Mouse (Mus musculus) left cerebral cortex, adult 2 months (tissue): ENCODE measurements around the gene Nek2. TPM values are rescaled to one million over a fixed set of nuclear protein-coding genes. Genes with fewer than 3 reads are reported as not detected.

Source experiments
- DNase-seq, 2 experiments: peaks; one replicate each; pipeline ENCODE4 v3.0.0; 2021 to 2022; ENCODE audit warnings: low spot score in 2 of 2, mixed read lengths in 1 of 2; ENCODE audit errors: extremely low spot score in 1 of 2
- H3K27ac ChIP-seq: fragments of 200-600 bp; 2 replicates; pipeline ENCODE4 v1.8.1; 2022
- H3K4me3 ChIP-seq: fragments of 200-600 bp; 2 replicates; pipeline ENCODE4 v1.8.1; 2022
- CTCF ChIP-seq: fragments of 200-600 bp; IDR thresholded peaks from 2 replicates; pipeline ENCODE4 v1.8.1; 2022; ENCODE audit warnings: antibody characterized with exemption, mild to moderate bottlenecking, moderate library complexity
- intact Hi-C: fragments of 180-260 bp; cut with DNase I; formaldehyde crosslinking; loops from one replicate; pipeline ENCODE4 v1.15.1; 2025
- total RNA-seq, 2 experiments: library from RNA; stranded (reverse); gene quantifications; 2 replicates each; pipeline ENCODE4 v1.2.3; 2021

Nek2 gene
- total RNA-seq, 2 experiments from 2014 or later: 1.2 to 1.3 TPM

DNA sequence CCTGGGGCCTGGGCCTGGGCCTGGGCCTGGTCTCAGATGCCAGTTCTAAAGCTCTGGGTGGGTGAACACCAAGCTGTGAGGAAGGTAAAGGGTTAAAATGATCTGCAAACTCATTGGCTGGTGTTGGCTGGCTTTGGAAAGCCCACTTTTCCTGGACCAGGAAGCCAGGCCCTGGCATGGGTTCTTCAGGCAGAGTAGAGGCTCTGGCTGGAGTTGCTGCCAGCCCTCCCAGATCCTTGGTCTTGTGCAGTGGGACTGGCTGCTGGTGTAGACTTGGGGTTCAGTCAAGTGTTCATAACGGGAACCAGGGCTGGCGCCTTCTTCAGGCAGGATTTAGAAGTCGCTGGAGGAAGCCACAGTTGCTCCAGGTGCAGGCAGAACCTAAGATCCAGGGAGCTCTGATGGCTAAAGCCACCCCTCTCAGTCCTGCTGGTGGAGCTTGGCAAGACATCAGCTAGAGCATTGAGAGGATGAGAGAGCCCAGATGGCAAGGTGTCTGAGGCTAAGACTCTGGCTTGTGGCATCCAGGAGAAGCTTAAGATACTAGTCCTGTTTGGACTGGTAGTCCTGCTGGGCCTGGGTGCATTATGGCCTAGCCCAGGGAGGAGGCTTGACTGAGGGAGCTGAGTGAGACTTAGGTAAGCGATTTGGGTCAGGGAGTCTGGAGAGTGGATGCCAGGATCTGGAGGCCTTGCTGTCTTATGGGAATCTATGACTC is 42.7 kb downstream of the Nek2 start:
- no peak for TF ChIP-seq CTCF
- intact Hi-C loops: no loop called here
- no peak for DNase-seq
- H3K4me3 ChIP-seq: no peak overlapping the region
- no peak overlapping the region for H3K27ac ChIP-seq

DNA sequence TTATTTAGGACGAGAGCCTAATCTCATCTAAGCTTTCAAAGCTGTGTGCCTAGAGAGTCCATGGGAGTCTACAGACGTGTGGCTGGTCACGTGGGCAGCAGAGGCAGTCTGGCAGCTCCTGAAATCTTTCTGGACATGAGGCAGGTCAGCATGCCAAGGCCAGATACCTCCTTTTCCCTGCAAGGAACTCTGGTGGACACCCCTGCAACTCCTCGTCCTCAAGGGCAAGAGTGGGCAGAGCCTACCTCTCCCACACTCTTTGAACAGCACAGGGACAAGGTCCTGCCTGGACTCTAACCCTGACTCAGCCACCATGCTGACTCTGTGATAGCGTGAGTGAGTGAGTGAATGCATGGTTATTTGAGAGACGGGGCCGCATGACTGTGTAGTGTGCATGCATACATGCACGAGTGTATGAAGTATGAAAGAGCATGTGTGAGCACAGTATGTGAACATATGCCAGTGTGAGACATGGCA is 43.3 kb downstream of the Nek2 start:
- no peak for TF ChIP-seq CTCF
- no peak overlapping the region for H3K27ac ChIP-seq
- H3K4me3 ChIP-seq: no peak overlapping the region
- no peak for DNase-seq
- intact Hi-C loops: no loop called here

DNA sequence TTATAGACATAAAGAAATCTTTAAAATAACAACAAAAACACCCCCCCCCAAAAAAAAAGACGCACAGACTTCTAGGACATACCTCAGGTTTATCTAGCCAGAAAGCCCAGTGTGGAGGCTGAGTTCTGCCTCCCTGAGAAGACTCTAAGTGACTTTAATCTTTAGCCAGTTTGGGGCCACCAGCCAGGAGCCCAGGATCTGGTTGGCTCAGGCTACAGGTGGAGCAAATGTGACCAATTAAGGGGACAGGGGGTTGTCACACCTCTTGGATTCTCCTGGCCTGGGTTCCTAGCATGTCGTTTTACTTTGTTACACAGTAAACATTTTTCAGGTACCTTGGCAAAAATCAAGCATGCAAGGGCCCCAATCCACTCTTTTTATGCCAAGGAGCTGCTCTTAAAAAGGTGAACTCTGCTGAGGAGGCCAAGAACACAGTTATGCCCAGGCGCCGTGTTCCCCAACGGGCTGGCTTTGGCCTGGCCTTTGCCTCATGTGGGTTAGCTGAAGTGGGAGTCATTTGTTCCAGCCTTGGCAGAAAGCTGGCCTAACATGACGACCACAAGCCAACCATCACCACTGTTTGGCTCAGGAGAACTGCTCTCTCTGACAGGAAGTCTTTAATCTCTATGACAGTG is 50.9 kb downstream of the Nek2 start:
- no peak overlapping the region for H3K4me3 ChIP-seq
- no peak for TF ChIP-seq CTCF
- no peak overlapping the region for H3K27ac ChIP-seq
- DNase-seq: no peak
- intact Hi-C loops: no loop called here

DNA sequence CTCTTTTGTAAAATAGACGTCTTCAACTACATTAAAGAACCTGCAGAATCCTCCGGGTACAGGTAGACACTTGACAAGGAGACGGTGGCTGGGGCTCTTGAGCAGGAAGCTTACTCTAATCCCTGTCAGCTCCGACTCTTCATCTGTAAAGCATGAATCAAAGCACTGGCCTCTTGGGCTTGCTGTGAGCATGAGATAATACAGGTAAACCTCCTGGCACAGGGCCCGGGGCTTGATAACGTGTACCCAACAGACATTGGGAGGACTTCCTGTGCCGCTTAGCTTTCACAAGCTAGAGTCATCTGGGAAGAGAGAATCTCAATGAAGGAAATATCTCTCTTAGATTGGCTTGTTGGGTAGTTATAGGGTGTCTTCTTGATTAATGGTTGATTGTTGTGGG is 53.8 kb downstream of the Nek2 start:
- H3K4me3 ChIP-seq: no peak overlapping the region
- no peak overlapping the region for H3K27ac ChIP-seq
- intact Hi-C loops: no loop called here
- TF ChIP-seq CTCF: no peak
- no peak for DNase-seq

DNA sequence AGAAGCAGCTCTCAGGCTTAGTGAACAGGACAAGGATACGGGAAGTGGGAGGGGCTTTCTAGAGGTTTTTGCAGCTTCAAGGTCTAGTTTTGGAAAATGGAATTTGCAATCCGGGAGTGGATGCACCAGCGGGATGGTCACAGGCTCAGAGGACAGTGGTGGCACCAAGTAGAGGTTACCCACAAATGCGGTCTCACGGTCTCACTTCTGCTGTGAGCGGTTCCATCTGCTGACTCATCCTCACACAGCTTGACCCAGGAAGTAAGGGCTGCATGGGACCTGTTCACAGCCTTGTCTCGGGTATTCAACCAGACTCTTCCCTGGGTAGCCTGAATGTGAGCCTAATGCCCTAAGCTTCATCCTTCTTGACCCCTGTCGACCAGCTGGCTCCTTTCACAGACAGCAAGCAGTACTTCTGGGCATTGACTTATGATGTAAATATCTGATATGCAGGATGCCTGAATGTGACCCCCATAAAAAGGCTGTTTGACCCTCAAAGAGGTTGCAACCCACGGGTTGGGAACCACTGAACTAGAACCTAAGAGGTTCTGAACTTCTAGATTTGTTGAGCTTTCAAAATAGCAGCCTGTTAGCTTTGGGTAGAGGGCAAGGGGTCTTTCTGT is 54.5 kb downstream of the Nek2 start:
- no peak overlapping the region for H3K27ac ChIP-seq
- DNase-seq: no peak
- intact Hi-C loops: no loop called here
- TF ChIP-seq CTCF: no peak
- H3K4me3 ChIP-seq: no peak overlapping the region

DNA sequence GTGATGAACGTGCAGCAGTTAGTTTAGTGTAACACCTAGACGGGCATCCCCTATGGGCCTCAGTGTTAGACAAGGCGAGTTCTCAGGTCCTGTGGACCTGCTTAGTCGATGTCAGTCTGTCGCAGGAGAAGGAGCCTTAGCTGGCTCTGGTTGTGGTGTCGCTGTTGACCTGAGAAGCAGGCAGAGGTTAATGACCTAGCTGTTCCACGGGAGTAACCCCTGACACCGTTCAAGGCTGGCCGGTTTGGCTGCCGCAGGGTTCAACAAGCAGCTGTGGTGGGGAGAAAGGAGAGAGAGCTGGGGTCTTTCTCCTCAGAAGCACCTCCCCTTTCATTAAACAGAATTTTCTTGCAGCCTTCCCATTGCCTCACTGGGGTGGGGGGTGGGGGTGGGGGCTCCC is 56.4 kb downstream of the Nek2 start:
- no peak for TF ChIP-seq CTCF
- Histone ChIP-seq H3K27ac (no peak overlapping the region), H3K4me3 (no peak overlapping the region)
- intact Hi-C loops: no loop called here
- no peak for DNase-seq

DNA sequence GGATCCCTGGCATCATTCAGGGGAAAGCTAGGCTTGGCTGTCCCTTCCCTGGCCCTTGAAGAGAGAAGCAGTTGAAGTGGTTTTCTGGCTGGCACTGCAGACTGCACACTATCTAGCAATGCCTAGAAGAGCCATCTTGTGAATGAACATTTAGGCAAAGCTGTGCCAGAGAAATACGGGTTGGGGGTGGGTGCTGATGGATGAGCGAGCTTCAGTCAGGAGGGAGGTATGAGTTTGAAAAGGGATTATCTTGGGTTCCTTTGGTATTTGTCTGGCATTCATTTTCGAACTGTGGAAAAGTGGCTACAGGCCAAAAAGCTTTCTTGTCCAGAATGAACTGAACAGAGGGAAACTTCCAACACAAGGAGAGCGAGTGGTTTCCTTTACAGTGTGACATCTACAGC is 57.3 kb downstream of the Nek2 start:
- intact Hi-C loops: no loop called here
- TF ChIP-seq CTCF: no peak
- H3K4me3 ChIP-seq: no peak overlapping the region
- DNase-seq: no peak
- H3K27ac ChIP-seq: no peak overlapping the region

DNA sequence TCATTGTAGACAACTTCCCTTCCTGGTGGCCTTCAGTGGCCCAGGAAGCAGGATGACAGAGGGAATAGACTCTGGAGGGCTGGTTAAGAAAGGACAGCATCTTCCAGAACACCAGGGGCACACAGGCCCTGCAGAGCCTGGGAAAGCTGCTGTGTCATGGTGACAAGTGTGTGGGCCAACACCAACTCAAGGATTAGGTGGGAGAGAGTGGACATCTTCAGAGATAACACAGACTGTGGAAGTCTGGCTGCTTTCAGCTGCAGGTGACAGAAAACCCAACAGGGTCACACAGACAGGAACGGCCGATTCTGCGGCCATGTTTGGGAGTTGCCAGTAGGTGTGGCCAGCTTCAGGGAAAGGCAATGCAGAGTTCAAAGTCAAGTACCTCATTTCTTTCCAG is 59.0 kb downstream of the Nek2 start:
- Histone ChIP-seq H3K4me3 (no peak overlapping the region), H3K27ac (no peak overlapping the region)
- no peak for TF ChIP-seq CTCF
- intact Hi-C loops: no loop called here
- DNase-seq: no peak

DNA sequence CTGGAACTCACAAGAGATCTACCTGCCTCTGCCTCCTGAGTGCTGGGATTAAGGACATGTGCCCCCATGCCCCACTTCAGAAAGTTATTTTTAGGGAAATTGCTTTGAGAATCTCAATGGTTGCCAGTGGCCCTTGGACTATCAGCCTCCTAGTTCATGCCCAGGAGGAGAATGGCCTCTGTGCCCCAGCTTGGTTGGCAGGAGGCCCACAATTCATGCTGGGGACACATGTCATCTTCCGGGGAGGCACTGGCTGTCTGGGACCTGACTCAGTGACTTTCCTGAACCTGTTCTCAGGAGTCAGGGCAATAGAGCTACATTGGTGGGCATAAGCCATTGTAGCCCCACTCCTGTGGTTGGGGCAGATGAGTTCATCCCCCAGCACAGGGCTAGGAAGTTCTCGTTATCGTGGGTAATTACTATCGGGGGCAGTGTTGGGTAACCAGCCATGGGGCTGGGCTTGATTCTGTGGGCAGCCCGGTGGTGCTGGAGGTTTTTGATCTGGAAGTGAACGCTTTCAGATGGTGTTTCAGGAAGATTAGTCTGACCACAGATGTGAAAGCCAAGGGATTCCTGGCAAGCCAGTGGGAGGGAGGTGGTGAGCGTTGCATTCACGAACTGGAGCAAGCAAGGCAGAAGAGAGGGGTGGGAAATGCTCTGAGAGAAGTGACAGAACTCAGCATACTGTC is 59.8 kb downstream of the Nek2 start:
- no peak for DNase-seq
- H3K27ac ChIP-seq: no peak overlapping the region
- no peak overlapping the region for H3K4me3 ChIP-seq
- no peak for TF ChIP-seq CTCF
- intact Hi-C loops: no loop called here

DNA sequence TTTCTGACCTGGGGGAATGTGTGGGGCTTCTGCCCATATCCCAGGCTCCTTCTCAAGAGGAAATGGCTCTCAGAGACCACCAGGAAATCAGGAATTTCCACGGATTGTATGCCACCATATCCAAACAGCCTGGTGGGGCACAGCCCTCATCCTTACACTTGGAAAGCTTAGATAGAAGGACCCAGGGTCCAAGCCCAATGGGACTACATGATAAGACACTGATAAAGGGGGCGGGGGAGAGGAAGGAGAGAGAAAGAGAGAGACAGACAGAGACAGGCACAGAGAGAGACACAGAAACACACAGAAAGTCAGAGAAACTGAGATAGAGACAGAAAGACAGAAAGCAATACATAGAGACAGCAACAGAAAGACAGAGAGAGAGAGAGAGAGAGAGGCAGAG is 60.4 kb downstream of the Nek2 start:
- Histone ChIP-seq H3K27ac (no peak overlapping the region), H3K4me3 (no peak overlapping the region)
- intact Hi-C loops: no loop called here
- TF ChIP-seq CTCF: no peak
- no peak for DNase-seq

Other genes with a start within 250 kb of the Nek2 start
- gene Dtl, start 245.9 kb upstream of the Nek2 start, total RNA-seq: 1 to 10 TPM; 6.9 to 8.1 TPM
- gene Ints7, start 245.8 kb upstream of the Nek2 start, total RNA-seq: 10 to 100 TPM; 32.7 to 34.9 TPM
- 100 to 1,000 TPM; 189 to 194 TPM for gene Lpgat1, start 103.6 kb upstream of the Nek2 start, total RNA-seq
- gene Slc30a1, start 85.3 kb downstream of the Nek2 start, total RNA-seq: 10 to 100 TPM; 33.3 to 36.3 TPM
- under 1 TPM; 0.18 to 0.21 TPM for gene Rd3, start 155.9 kb downstream of the Nek2 start, total RNA-seq